8 mouse cellular contexts compared by ENCODE assay signal in genomic region chrX:157612894-157613293, GRCm38 (mm10). TPM values are rescaled to one million over a fixed set of nuclear protein-coding genes. Genes with fewer than 3 reads are reported as not detected.
DNase-seq lines count a peak whose midpoint lies in the region; ATAC-seq and TF ChIP-seq lines count a peak whose summit lies in the region.

No protein-coding gene starts in this region.

- no peaks in the 10 kb centered on the region for H3K9me3 ChIP-seq in heart, embryonic 12.5 days (replicated peaks)
- no peaks in the 10 kb centered on the region for H3K9me3 ChIP-seq in ES-Bruce4 (replicated peaks; ENCODE audit: control insufficient read depth, insufficient read depth, low read length, poor library complexity, severe bottlenecking)
- H3K9me3 ChIP-seq in embryonic facial prominence, embryonic 13.5 days: no peaks in the 10 kb centered on the region
- H3K9me3 ChIP-seq in intestine, postnatal 0 days (ENCODE audit: control insufficient read depth): no peaks in the 10 kb centered on the region
- H3K9me3 ChIP-seq in midbrain, postnatal 0 days (ENCODE audit: low read length): no peaks in the 10 kb centered on the region

- peak; percentile 87 for TF ChIP-seq EP300 in ES-Bruce4 (IDR thresholded peaks at IDR 0.05; ENCODE audit: insufficient read depth, low read depth, low read length)

- H3K4me3 ChIP-seq in heart, embryonic 12.5 days: peak overlapping the region; percentile 14; the same call in 1 of the 2 replicates
- H3K4me3 ChIP-seq in ES-Bruce4 (ENCODE audit: low read depth, low read length): no peak overlapping the region
- peak overlapping the region; percentile 23; the same call in 1 of the 2 replicates for H3K4me3 ChIP-seq in embryonic facial prominence, embryonic 13.5 days
- H3K4me3 ChIP-seq in intestine, postnatal 0 days (ENCODE audit: low read depth, low read length): no peak overlapping the region
- H3K4me3 ChIP-seq in midbrain, postnatal 0 days (ENCODE audit: low read depth, low read length): peak overlapping the region; percentile 10; the same call in 1 of the 2 replicates

- DNase-seq in heart, postnatal 4 days: no peak
- DNase-seq in midbrain, postnatal 0 days (ENCODE audit: low spot score): no peak
- no peak for DNase-seq in ovary, adult 18-20 months (ENCODE audit: low spot score)
- DNase-seq in layer of hippocampus, postnatal 14 days (ENCODE audit: low spot score in 2 of 2): no peak

- H3K9ac ChIP-seq in heart, embryonic 12.5 days: no peak overlapping the region
- no peak overlapping the region for H3K9ac ChIP-seq in ES-Bruce4 (ENCODE audit: low read depth, poor library complexity, severe bottlenecking)
- 0 out of 2 replicates have a peak overlapping the region, but pooled peaks have one; percentile 16 for H3K9ac ChIP-seq in embryonic facial prominence, embryonic 13.5 days
- H3K9ac ChIP-seq in intestine, postnatal 0 days (ENCODE audit: low read depth, low read length): no peak overlapping the region
- H3K9ac ChIP-seq in midbrain, postnatal 0 days (replicated peaks; ENCODE audit: low read length, poor library complexity, severe bottlenecking): no peak overlapping the region

- WGBS in heart, embryonic 12.5 days: 28% methylated on average over 32 of the region's 32 CpGs
- 29% methylated on average over 32 of the region's 32 CpGs for WGBS in embryonic facial prominence, embryonic 13.5 days
- 29% methylated on average over 32 of the region's 32 CpGs for WGBS in intestine, postnatal 0 days
- WGBS in midbrain, postnatal 0 days: 33% methylated on average over 32 of the region's 32 CpGs

- no peak for ATAC-seq in heart, embryonic 12.5 days (ENCODE audit: insufficient number of reproducible peaks, low FRiP score)
- 0 out of 2 replicates have a peak, but pooled peaks have one; percentile 20 for ATAC-seq in embryonic facial prominence, embryonic 13.5 days (ENCODE audit: insufficient number of reproducible peaks, insufficient read depth, low FRiP score, low TSS enrichment, low read depth)
- ATAC-seq in intestine, postnatal 0 days: peak; percentile 73
- ATAC-seq in midbrain, postnatal 0 days (ENCODE audit: low FRiP score): no peak

- no peak for TF ChIP-seq POLR2A in ES-Bruce4 (IDR thresholded peaks at IDR 0.05; ENCODE audit: insufficient read depth, low read length)

- no peak for TF ChIP-seq CTCF in ES-Bruce4 (IDR thresholded peaks at IDR 0.05; ENCODE audit: low read depth, low read length)
- TF ChIP-seq CTCF in intestine, postnatal 0 days (IDR thresholded peaks at IDR 0.05; ENCODE audit: low read depth): no peak
- TF ChIP-seq CTCF in midbrain, postnatal 0 days (IDR thresholded peaks at IDR 0.05): no peak

- no peaks in the 10 kb centered on the region for H3K27me3 ChIP-seq in heart, embryonic 12.5 days (replicated peaks)
- no peaks in the 10 kb centered on the region for H3K27me3 ChIP-seq in ES-Bruce4 (ENCODE audit: control insufficient read depth, insufficient read depth, low read length, poor library complexity, severe bottlenecking)
- H3K27me3 ChIP-seq in embryonic facial prominence, embryonic 13.5 days: no peaks in the 10 kb centered on the region
- H3K27me3 ChIP-seq in intestine, postnatal 0 days (replicated peaks; ENCODE audit: control insufficient read depth, insufficient read depth, low read length): no peaks in the 10 kb centered on the region
- no peaks in the 10 kb centered on the region for H3K27me3 ChIP-seq in midbrain, postnatal 0 days (ENCODE audit: insufficient read depth, low read length)

- H3K36me3 ChIP-seq in heart, embryonic 12.5 days: no peaks in the 10 kb centered on the region
- H3K36me3 ChIP-seq in ES-Bruce4 (ENCODE audit: control insufficient read depth, insufficient read depth, low read length, poor library complexity, severe bottlenecking): no peaks in the 10 kb centered on the region
- no peaks in the 10 kb centered on the region for H3K36me3 ChIP-seq in embryonic facial prominence, embryonic 13.5 days
- H3K36me3 ChIP-seq in intestine, postnatal 0 days (ENCODE audit: control insufficient read depth, insufficient read depth): no peaks in the 10 kb centered on the region
- H3K36me3 ChIP-seq in midbrain, postnatal 0 days (ENCODE audit: insufficient read depth, low read length): no peaks in the 10 kb centered on the region

- H3K4me1 ChIP-seq in heart, embryonic 12.5 days (replicated peaks): peaks cover 3% of the 10 kb centered on the region
- H3K4me1 ChIP-seq in ES-Bruce4 (ENCODE audit: control insufficient read depth, insufficient read depth, low read length): no peaks in the 10 kb centered on the region
- peaks cover 3% of the 10 kb centered on the region; the same call in 1 of the 2 replicates for H3K4me1 ChIP-seq in embryonic facial prominence, embryonic 13.5 days
- no peaks in the 10 kb centered on the region for H3K4me1 ChIP-seq in intestine, postnatal 0 days (replicated peaks; ENCODE audit: control insufficient read depth, insufficient read depth, low read length)
- H3K4me1 ChIP-seq in midbrain, postnatal 0 days (ENCODE audit: insufficient read depth, low read length): no peaks in the 10 kb centered on the region

- H3K27ac ChIP-seq in heart, embryonic 12.5 days (ENCODE audit: poor library complexity, severe bottlenecking): no peak overlapping the region
- H3K27ac ChIP-seq in ES-Bruce4 (ENCODE audit: insufficient read depth, low read length): no peak overlapping the region; the same call in 1 of the 2 replicates
- no peak overlapping the region for H3K27ac ChIP-seq in embryonic facial prominence, embryonic 13.5 days
- no peak overlapping the region for H3K27ac ChIP-seq in intestine, postnatal 0 days (ENCODE audit: low read depth, low read length)
- no peak overlapping the region for H3K27ac ChIP-seq in midbrain, postnatal 0 days (ENCODE audit: low read depth, low read length)

- peak overlapping the region; percentile 60 for H3K4me2 ChIP-seq in heart, embryonic 12.5 days
- H3K4me2 ChIP-seq in embryonic facial prominence, embryonic 13.5 days: peak overlapping the region; percentile 52
- peak overlapping the region; percentile 50 for H3K4me2 ChIP-seq in intestine, postnatal 0 days (replicated peaks; ENCODE audit: low read depth)
- H3K4me2 ChIP-seq in midbrain, postnatal 0 days (ENCODE audit: low read depth, low read length, poor library complexity, severe bottlenecking): peak overlapping the region; percentile 20; the same call in 1 of the 2 replicates

RNA-seq across cellular contexts. Expression of gene Mbtps2, which starts 14.4 kb away (rescaled TPM):
- 19.4 and 20.3 TPM in 2 replicates for polyA plus RNA-seq in heart, embryonic 12.5 days (2016; fragmentation: Nextera tagmentation; extraction: Ambion mirVana)
- total RNA-seq in heart, postnatal 4 days (2021): 10 to 100 TPM; 17.8 to 17.9 TPM
- polyA plus RNA-seq in ES-Bruce4 (2011; ENCODE audit: insufficient read depth, insufficient read length, low read depth, missing spikeins): 56.4 and 59.8 TPM in 2 replicates
- 24.3 and 25.8 TPM in 2 replicates for polyA plus RNA-seq in embryonic facial prominence, embryonic 13.5 days (2015; fragmentation: Nextera tagmentation; extraction: Ambion mirVana)
- polyA plus RNA-seq in intestine, postnatal 0 days (2015; fragmentation: Nextera tagmentation; extraction: Ambion mirVana): 8.5 and 9.2 TPM in 2 replicates
- 16.4 and 24.3 TPM in 2 replicates for total RNA-seq in midbrain, postnatal 0 days (2014; rRNA removed)
- 18.9 and 23.4 TPM in 2 replicates for polyA plus RNA-seq in midbrain, postnatal 0 days (2015; fragmentation: Nextera tagmentation; extraction: Ambion mirVana)
- total RNA-seq in layer of hippocampus, postnatal 14 days (2021): 10 to 100 TPM; 33.8 to 34.8 TPM

RNA-seq across cellular contexts. Expression of gene Yy2, which starts 44.1 kb away (rescaled TPM):
- 2.0 and 3.7 TPM in 2 replicates for polyA plus RNA-seq in heart, embryonic 12.5 days (2016; fragmentation: Nextera tagmentation; extraction: Ambion mirVana)
- 1 to 10 TPM in 1 of 2 experiments, under 1 TPM in 1; 0.79 to 1.9 TPM for total RNA-seq in heart, postnatal 4 days (2021)
- 4.4 and 5.5 TPM in 2 replicates for polyA plus RNA-seq in ES-Bruce4 (2011; ENCODE audit: insufficient read depth, insufficient read length, low read depth, missing spikeins)
- 4.8 TPM in 2 replicates for polyA plus RNA-seq in embryonic facial prominence, embryonic 13.5 days (2015; fragmentation: Nextera tagmentation; extraction: Ambion mirVana)
- polyA plus RNA-seq in intestine, postnatal 0 days (2015; fragmentation: Nextera tagmentation; extraction: Ambion mirVana): 0.78 and 1.2 TPM in 2 replicates
- 0.82 and 2.9 TPM in 2 replicates for total RNA-seq in midbrain, postnatal 0 days (2014; rRNA removed)
- 1.6 and 2.1 TPM in 2 replicates for polyA plus RNA-seq in midbrain, postnatal 0 days (2015; fragmentation: Nextera tagmentation; extraction: Ambion mirVana)
- total RNA-seq in layer of hippocampus, postnatal 14 days (2021): not detected

Comparison
In these comparisons a context has a peak if more than half of its experiments do, and no peak if none do; other contexts are left out.
1. ATAC-seq: peak in embryonic facial prominence, embryonic 13.5 days (single experiment) and intestine, postnatal 0 days (single experiment); none in heart, embryonic 12.5 days (single experiment) and midbrain, postnatal 0 days (single experiment).
2. H3K4me3 ChIP-seq: peak in heart, embryonic 12.5 days (single experiment), embryonic facial prominence, embryonic 13.5 days (single experiment) and midbrain, postnatal 0 days (single experiment); none in ES-Bruce4 (single experiment) and intestine, postnatal 0 days (single experiment).
3. Peak in every context shown above with its lines, with median percentiles within 50 percentile points of each other: H3K4me2 ChIP-seq.